Mouse (Mus musculus) ES-E14 (cell line): ENCODE results near the gene 6030445D17Rik.

Experiments used
- CHD2 ChIP-seq: IDR thresholded peaks from 2 replicates; pipeline ENCODE4 v1.6.1; 2014; ENCODE audit warnings: mild to moderate bottlenecking, low read depth, low read length, inconsistent platforms
- MAFK ChIP-seq: IDR thresholded peaks from 2 replicates; pipeline ENCODE4 v1.6.1; 2014; ENCODE audit warnings: mild to moderate bottlenecking, low read depth, low read length, inconsistent platforms; ENCODE audit not compliant: insufficient read depth
- ZC3H11A ChIP-seq: IDR thresholded peaks from 2 replicates; pipeline ENCODE4 v1.6.1; 2012; ENCODE audit warnings: low read depth, mild to moderate bottlenecking, inconsistent platforms, low read length, borderline replicate concordance
- ZNF384 ChIP-seq: IDR thresholded peaks from 2 replicates; pipeline ENCODE4 v1.6.1; 2012; ENCODE audit warnings: low read depth, low read length, inconsistent platforms

DNA sequence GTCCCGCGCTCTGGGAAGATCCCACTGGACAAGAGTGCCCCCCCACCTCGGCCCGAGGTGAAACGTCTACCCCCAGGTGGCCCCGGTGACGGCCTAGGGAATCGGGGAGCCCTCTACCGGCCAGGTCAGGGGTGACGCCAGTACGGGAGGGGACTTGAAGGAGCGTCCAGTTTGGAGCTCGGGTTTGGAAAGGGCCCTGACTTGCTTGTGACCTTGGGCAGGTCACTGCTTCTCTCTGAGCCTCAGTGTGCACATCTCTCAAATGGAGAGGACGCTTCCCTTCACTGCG is 37.1 kb upstream of the 6030445D17Rik start:
- TF ChIP-seq CHD2 (no peak), ZC3H11A (no peak), ZNF384 (no peak), MAFK (no peak)
